Mouse (Mus musculus) embryonic fibroblast, embryonic 13.5 days (primary cell): ENCODE data around the gene Srrm4.

Source experiments
- CTCF ChIP-seq: IDR thresholded peaks from 2 replicates; pipeline ENCODE4 v1.5.1; 2011; ENCODE audit warnings: mild to moderate bottlenecking, control low read depth, low read length, moderate library complexity, borderline replicate concordance; ENCODE audit not compliant: insufficient read depth
- POLR2A ChIP-seq: IDR thresholded peaks from 2 replicates; pipeline ENCODE4 v1.6.1; 2011; ENCODE audit warnings: low read depth, mild to moderate bottlenecking, control low read depth, low read length, moderate library complexity

DNA sequence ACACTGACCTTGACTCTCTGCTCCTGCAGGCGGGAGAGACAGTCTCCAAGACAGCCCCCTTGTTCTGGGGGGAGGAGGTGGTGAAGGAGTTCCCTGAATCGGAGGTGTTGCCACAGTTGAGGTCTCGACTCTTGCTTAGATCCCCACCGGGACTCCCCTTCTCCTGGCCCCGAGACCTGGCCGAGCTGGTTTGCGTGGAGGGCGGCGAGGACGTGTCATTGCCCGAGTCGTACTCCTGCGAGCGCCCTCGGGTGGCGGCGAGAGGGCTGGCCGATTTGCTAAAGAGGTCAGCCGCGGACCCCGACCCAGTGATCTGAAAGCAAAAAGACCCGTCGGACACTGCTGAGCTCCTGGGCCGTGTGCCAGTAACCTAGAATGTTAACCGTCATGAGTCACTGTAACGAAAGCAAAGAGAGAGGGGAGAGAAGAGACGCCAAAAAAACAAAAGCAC, 138.2 kb downstream of the Srrm4 start:
- peak; percentile 65; the same call in 1 of the 2 replicates for TF ChIP-seq CTCF
- TF ChIP-seq POLR2A, result no peak
